Mouse (Mus musculus) layer of hippocampus, postnatal 36 days (tissue): ENCODE measurements around the gene Abcg4. TPM values are rescaled to one million over a fixed set of nuclear protein-coding genes. Genes with fewer than 3 reads are reported as not detected.

ENCODE experiments used
- DNase-seq, 2 experiments: peaks; one replicate each; pipeline ENCODE4 v3.0.0; 2022
- total RNA-seq, 2 experiments: library from RNA; stranded (reverse); gene quantifications; 2 replicates each; pipeline ENCODE4 v1.2.3; 2021

Abcg4 gene
- total RNA-seq, 2 experiments from 2014 or later: 63.6 to 73.1 TPM

- DNase-seq: no peak
These were observed 5.2 kb downstream of the Abcg4 start for GRCm38 (mm10) chr9:44283183-44283582.

GRCm38 (mm10) chr9:44269973-44270372, 18.4 kb downstream of the Abcg4 start:
- no peak for DNase-seq

GRCm38 (mm10) chr9:44269077-44269476, 19.3 kb downstream of the Abcg4 start:
- no peak for DNase-seq

- DNase-seq: no peak
These were observed 20.0 kb downstream of the Abcg4 start, which contains the start of gene Nlrx1 for GRCm38 (mm10) chr9:44268432-44268831. TSS of gene Nlrx1 (minus strand) at chr9:44268599.

- peak; percentile 78 to 84 for DNase-seq
These were observed 20.4 kb downstream of the Abcg4 start for GRCm38 (mm10) chr9:44268027-44268360.

- no peak for DNase-seq
These were observed 20.9 kb downstream of the Abcg4 start for GRCm38 (mm10) chr9:44267319-44268026.

- no peak for DNase-seq
These were observed 21.8 kb downstream of the Abcg4 start for GRCm38 (mm10) chr9:44266478-44267226.

- DNase-seq: no peak
These were observed 27.0 kb downstream of the Abcg4 start for GRCm38 (mm10) chr9:44261388-44261787.

- no peak for DNase-seq
These were observed 29.4 kb downstream of the Abcg4 start for GRCm38 (mm10) chr9:44259014-44259413.

- DNase-seq: no peak
These were observed 32.2 kb downstream of the Abcg4 start for GRCm38 (mm10) chr9:44256213-44256612.

- DNase-seq: no peak
These were observed 33.3 kb downstream of the Abcg4 start for GRCm38 (mm10) chr9:44255136-44255521.

GRCm38 (mm10) chr9:44254508-44255135, 33.8 kb downstream of the Abcg4 start:
- DNase-seq: no peak

- no peak for DNase-seq
These were observed 35.0 kb downstream of the Abcg4 start for GRCm38 (mm10) chr9:44253441-44253840.

GRCm38 (mm10) chr9:44251314-44251713, 37.1 kb downstream of the Abcg4 start, which contains the start of gene Pdzd3:
TSS of gene Pdzd3 (minus strand) at chr9:44251471.
- DNase-seq: no peak

GRCm38 (mm10) chr9:44250445-44250844, 38.0 kb downstream of the Abcg4 start:
- peak in 1 of 2 experiments; percentile 50 for DNase-seq

GRCm38 (mm10) chr9:44249181-44250146, 39.0 kb downstream of the Abcg4 start:
- DNase-seq: peak; percentile 62 to 68

- DNase-seq: no peak
These were observed 40.5 kb downstream of the Abcg4 start for GRCm38 (mm10) chr9:44247907-44248306.

GRCm38 (mm10) chr9:44243621-44244020, 44.8 kb downstream of the Abcg4 start:
- DNase-seq: no peak

GRCm38 (mm10) chr9:44241418-44241817, 47.0 kb downstream of the Abcg4 start:
- no peak for DNase-seq

GRCm38 (mm10) chr9:44240911-44241310, 47.5 kb downstream of the Abcg4 start:
- DNase-seq: no peak

GRCm38 (mm10) chr9:44240399-44240798, 48.0 kb downstream of the Abcg4 start, which contains the start of gene Ccdc153:
TSS of gene Ccdc153 (plus strand) at chr9:44240676.
- DNase-seq: no peak

- DNase-seq: no peak
These were observed 49.0 kb downstream of the Abcg4 start for GRCm38 (mm10) chr9:44239447-44239846.
